Mouse (Mus musculus): Measurements from ENCODE around the gene Mrpl33. TPM values are rescaled to one million over a fixed set of nuclear protein-coding genes. Genes with fewer than 3 reads are reported as not detected.

Mrpl33 gene
- polyA plus RNA-seq (2014; fragmentation: Nextera tagmentation; extraction: Ambion mirVana): 245 and 246 TPM in 2 replicates

GRCm38 (mm10) chr5:31596481-31597429 lies at the start of gene Mrpl33:
Mrpl33 (plus strand) TSS chr5:31596935.
- Histone ChIP-seq H3K27me3 (ENCODE audit: control insufficient read depth, insufficient read depth, low read length) (no peaks in the 10 kb centered on the region), H3K9ac (replicated peaks; ENCODE audit: low read length) (peak within 1 kb of the TSS; percentile 35), H3K36me3 (replicated peaks; ENCODE audit: control insufficient read depth, insufficient read depth, low read depth, low read length) (no peaks in the 10 kb centered on the region), H3K4me3 (ENCODE audit: low read depth, low read length) (peak within 1 kb of the TSS; percentile 14; the same call in 1 of the 2 replicates), H3K27ac (replicated peaks; ENCODE audit: low read depth, low read length) (no peak within 1 kb of the TSS), H3K9me3 (replicated peaks; ENCODE audit: control insufficient read depth, low read length) (no peaks in the 10 kb centered on the region), H3K4me2 (ENCODE audit: low read depth, low read length) (peak within 1 kb of the TSS; percentile 43), H3K4me1 (ENCODE audit: control insufficient read depth, insufficient read depth, low read length) (no peaks in the 10 kb centered on the region)
- peak; percentile 66 for DNase-seq (ENCODE audit: low spot score)
- 7% methylated on average over 26 of the region's 26 CpGs for WGBS
- ATAC-seq (replicated peaks; ENCODE audit: insufficient number of reproducible peaks, low FRiP score, low TSS enrichment, low read depth): 0 out of 2 replicates have a peak, but pooled peaks have one; percentile 56

- H3K36me3 ChIP-seq (replicated peaks; ENCODE audit: control insufficient read depth, insufficient read depth, low read depth, low read length): no peaks in the 10 kb centered on the region; the same call in 1 of the 2 replicates
- WGBS: 43% methylated on average over 1 of the region's 1 CpGs
- DNase-seq (ENCODE audit: low spot score): no peak
Observed at GRCm38 (mm10) chr5:31559401-31559800, 37.3 kb upstream of the Mrpl33 start.

GRCm38 (mm10) chr5:31560352-31560751 lies 36.4 kb upstream of the Mrpl33 start:
- H3K9me3 ChIP-seq (replicated peaks; ENCODE audit: control insufficient read depth, low read length): no peaks in the 10 kb centered on the region
- ATAC-seq (replicated peaks; ENCODE audit: insufficient number of reproducible peaks, low FRiP score, low TSS enrichment, low read depth) (no peak), DNase-seq (ENCODE audit: low spot score) (no peak)
- H3K36me3 ChIP-seq (replicated peaks; ENCODE audit: control insufficient read depth, insufficient read depth, low read depth, low read length): no peaks in the 10 kb centered on the region; the same call in 1 of the 2 replicates
- 95% methylated on average over 2 of the region's 2 CpGs for WGBS
- H3K27me3 ChIP-seq (ENCODE audit: control insufficient read depth, insufficient read depth, low read length): no peaks in the 10 kb centered on the region
- no peaks in the 10 kb centered on the region for H3K4me1 ChIP-seq (ENCODE audit: control insufficient read depth, insufficient read depth, low read length)
- no peak overlapping the region for H3K27ac ChIP-seq (replicated peaks; ENCODE audit: low read depth, low read length)
- no peak overlapping the region for H3K4me2 ChIP-seq (ENCODE audit: low read depth, low read length)
- H3K9ac ChIP-seq (replicated peaks; ENCODE audit: low read length): no peak overlapping the region
- H3K4me3 ChIP-seq (ENCODE audit: low read depth, low read length): no peak overlapping the region

More at GRCm38 (mm10) chr5:31559401-31559800, 37.3 kb upstream of the Mrpl33 start:
- Histone ChIP-seq H3K27me3 (ENCODE audit: control insufficient read depth, insufficient read depth, low read length) (no peaks in the 10 kb centered on the region), H3K27ac (replicated peaks; ENCODE audit: low read depth, low read length) (no peak overlapping the region), H3K4me2 (ENCODE audit: low read depth, low read length) (no peak overlapping the region), H3K4me1 (ENCODE audit: control insufficient read depth, insufficient read depth, low read length) (no peaks in the 10 kb centered on the region), H3K4me3 (ENCODE audit: low read depth, low read length) (no peak overlapping the region), H3K9me3 (replicated peaks; ENCODE audit: control insufficient read depth, low read length) (no peaks in the 10 kb centered on the region), H3K9ac (replicated peaks; ENCODE audit: low read length) (no peak overlapping the region)
- ATAC-seq (replicated peaks; ENCODE audit: insufficient number of reproducible peaks, low FRiP score, low TSS enrichment, low read depth): no peak

- H3K4me3 ChIP-seq (ENCODE audit: low read depth, low read length): no peak overlapping the region
- 89% methylated on average over 7 of the region's 7 CpGs for WGBS
- DNase-seq (ENCODE audit: low spot score) (no peak), ATAC-seq (replicated peaks; ENCODE audit: insufficient number of reproducible peaks, low FRiP score, low TSS enrichment, low read depth) (no peak)
- H3K36me3 ChIP-seq (replicated peaks; ENCODE audit: control insufficient read depth, insufficient read depth, low read depth, low read length): no peaks in the 10 kb centered on the region; the same call in 1 of the 2 replicates
- no peaks in the 10 kb centered on the region for H3K27me3 ChIP-seq (ENCODE audit: control insufficient read depth, insufficient read depth, low read length)
- no peak overlapping the region for H3K9ac ChIP-seq (replicated peaks; ENCODE audit: low read length)
- no peaks in the 10 kb centered on the region for H3K4me1 ChIP-seq (ENCODE audit: control insufficient read depth, insufficient read depth, low read length)
- H3K9me3 ChIP-seq (replicated peaks; ENCODE audit: control insufficient read depth, low read length): no peaks in the 10 kb centered on the region
- no peak overlapping the region for H3K27ac ChIP-seq (replicated peaks; ENCODE audit: low read depth, low read length)
- no peak overlapping the region for H3K4me2 ChIP-seq (ENCODE audit: low read depth, low read length)
Observed at GRCm38 (mm10) chr5:31562036-31562666, 34.6 kb upstream of the Mrpl33 start.

- H3K4me2 ChIP-seq (ENCODE audit: low read depth, low read length): no peak overlapping the region
- no peaks in the 10 kb centered on the region; the same call in 1 of the 2 replicates for H3K36me3 ChIP-seq (replicated peaks; ENCODE audit: control insufficient read depth, insufficient read depth, low read depth, low read length)
- 9% methylated on average over 6 of the region's 6 CpGs for WGBS
- ATAC-seq (replicated peaks; ENCODE audit: insufficient number of reproducible peaks, low FRiP score, low TSS enrichment, low read depth): 0 out of 2 replicates have a peak, but pooled peaks have one; percentile 44
- DNase-seq (ENCODE audit: low spot score): peak; percentile 91
- H3K9ac ChIP-seq (replicated peaks; ENCODE audit: low read length): no peak overlapping the region
- no peaks in the 10 kb centered on the region for H3K9me3 ChIP-seq (replicated peaks; ENCODE audit: control insufficient read depth, low read length)
- H3K27ac ChIP-seq (replicated peaks; ENCODE audit: low read depth, low read length): no peak overlapping the region
- H3K4me3 ChIP-seq (ENCODE audit: low read depth, low read length): no peak overlapping the region
- H3K27me3 ChIP-seq (ENCODE audit: control insufficient read depth, insufficient read depth, low read length): no peaks in the 10 kb centered on the region
- no peaks in the 10 kb centered on the region for H3K4me1 ChIP-seq (ENCODE audit: control insufficient read depth, insufficient read depth, low read length)
Observed at GRCm38 (mm10) chr5:31563496-31563895, 33.2 kb upstream of the Mrpl33 start.

- H3K27me3 ChIP-seq (ENCODE audit: control insufficient read depth, insufficient read depth, low read length): no peaks in the 10 kb centered on the region
- 43% methylated on average over 7 of the region's 7 CpGs for WGBS
- no peak overlapping the region for H3K4me2 ChIP-seq (ENCODE audit: low read depth, low read length)
- no peak overlapping the region for H3K4me3 ChIP-seq (ENCODE audit: low read depth, low read length)
- H3K4me1 ChIP-seq (ENCODE audit: control insufficient read depth, insufficient read depth, low read length): no peaks in the 10 kb centered on the region
- H3K36me3 ChIP-seq (replicated peaks; ENCODE audit: control insufficient read depth, insufficient read depth, low read depth, low read length): no peaks in the 10 kb centered on the region; the same call in 1 of the 2 replicates
- no peak overlapping the region for H3K9ac ChIP-seq (replicated peaks; ENCODE audit: low read length)
- no peak for DNase-seq (ENCODE audit: low spot score)
- no peak for ATAC-seq (replicated peaks; ENCODE audit: insufficient number of reproducible peaks, low FRiP score, low TSS enrichment, low read depth)
- H3K9me3 ChIP-seq (replicated peaks; ENCODE audit: control insufficient read depth, low read length): no peaks in the 10 kb centered on the region
- no peak overlapping the region for H3K27ac ChIP-seq (replicated peaks; ENCODE audit: low read depth, low read length)
Observed at GRCm38 (mm10) chr5:31563905-31564304, 32.8 kb upstream of the Mrpl33 start.

- WGBS: 90% methylated on average over 4 of the region's 4 CpGs
- H3K36me3 ChIP-seq (replicated peaks; ENCODE audit: control insufficient read depth, insufficient read depth, low read depth, low read length): no peaks in the 10 kb centered on the region; the same call in 1 of the 2 replicates
Observed at GRCm38 (mm10) chr5:31564976-31565375, 31.8 kb upstream of the Mrpl33 start.

More at GRCm38 (mm10) chr5:31564976-31565375, 31.8 kb upstream of the Mrpl33 start:
- no peaks in the 10 kb centered on the region for H3K27me3 ChIP-seq (ENCODE audit: control insufficient read depth, insufficient read depth, low read length)
- DNase-seq (ENCODE audit: low spot score) (no peak), ATAC-seq (replicated peaks; ENCODE audit: insufficient number of reproducible peaks, low FRiP score, low TSS enrichment, low read depth) (no peak)
- no peak overlapping the region for H3K9ac ChIP-seq (replicated peaks; ENCODE audit: low read length)
- no peak overlapping the region for H3K4me2 ChIP-seq (ENCODE audit: low read depth, low read length)
- H3K27ac ChIP-seq (replicated peaks; ENCODE audit: low read depth, low read length): no peak overlapping the region
- no peaks in the 10 kb centered on the region for H3K4me1 ChIP-seq (ENCODE audit: control insufficient read depth, insufficient read depth, low read length)
- H3K9me3 ChIP-seq (replicated peaks; ENCODE audit: control insufficient read depth, low read length): no peaks in the 10 kb centered on the region
- no peak overlapping the region for H3K4me3 ChIP-seq (ENCODE audit: low read depth, low read length)
